Mouse (Mus musculus) retina, postnatal 7 days (tissue): ENCODE data around the gene Lefty2.
"Not testable (repeated sequence)": the region's sequence is repeated elsewhere in the genome, so short reads cannot be mapped to it uniquely, and the experiment has no call there.

Source experiments
- DNase-seq: peaks from one replicate; pipeline ENCODE4 v3.0.0-alpha.2; 2012; ENCODE audit warnings: low read depth, low spot score

The Lefty2 gene

DNA sequence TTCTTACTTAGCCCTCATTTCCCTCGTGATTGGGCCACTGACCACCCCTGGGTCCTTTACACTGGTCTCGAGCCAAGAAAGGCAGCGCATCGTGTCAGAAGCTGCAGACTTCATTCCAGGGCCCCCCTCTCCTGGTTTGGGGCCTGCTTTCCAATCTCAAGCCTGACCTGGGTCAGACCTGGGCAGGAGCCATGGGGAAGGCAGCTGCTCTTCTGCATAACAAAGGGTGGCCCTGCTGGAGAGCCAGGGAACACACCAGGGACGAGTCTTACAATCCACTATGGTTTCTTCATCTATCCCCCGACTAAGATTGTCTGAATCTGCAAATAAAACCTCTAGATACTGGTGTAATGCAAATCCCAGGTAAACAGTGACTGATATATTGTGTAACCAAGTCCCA lies 40.8 kb downstream of the Lefty2 start:
- DNase-seq, result no peak

DNA sequence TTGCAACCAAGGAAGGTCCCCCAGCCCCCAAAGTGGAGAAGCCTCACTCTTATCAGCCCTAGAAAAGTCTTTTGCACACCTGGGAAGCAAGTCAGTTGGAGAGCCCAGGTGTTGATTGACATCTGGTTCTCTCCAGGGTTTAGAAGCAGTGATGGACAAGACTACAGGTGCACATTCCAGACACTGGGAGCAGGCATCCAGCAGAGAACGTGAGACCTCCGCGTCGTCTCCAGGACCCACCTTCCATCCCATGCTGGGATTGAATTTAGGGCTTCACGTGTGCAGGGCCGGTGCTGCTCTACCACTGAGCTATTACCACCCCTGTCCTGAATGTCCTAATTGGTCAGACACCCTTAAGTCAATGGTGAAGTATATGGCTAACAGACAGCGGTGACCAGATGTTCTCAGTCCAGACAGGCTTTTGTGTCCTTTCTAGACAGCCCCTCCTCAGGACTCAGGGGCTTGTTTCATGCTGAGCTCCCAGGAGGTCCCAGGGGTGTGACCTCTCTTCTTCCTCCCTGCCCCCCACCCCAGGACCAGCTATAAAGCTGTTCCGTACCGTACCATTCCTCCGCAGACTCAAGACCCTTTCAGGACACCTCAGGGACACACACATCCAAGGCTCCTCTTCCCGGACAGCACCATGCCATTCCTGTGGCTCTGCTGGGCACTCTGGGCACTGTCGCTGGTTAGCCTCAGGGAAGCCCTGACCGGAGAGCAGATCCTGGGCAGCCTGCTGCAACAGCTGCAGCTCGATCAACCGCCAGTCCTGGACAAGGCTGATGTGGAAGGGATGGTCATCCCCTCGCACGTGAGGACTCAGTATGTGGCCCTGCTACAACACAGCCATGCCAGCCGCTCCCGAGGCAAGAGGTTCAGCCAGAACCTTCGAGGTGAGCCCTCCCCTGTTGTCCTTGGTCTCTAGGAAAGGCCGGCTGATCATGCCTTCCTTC lies 41.8 kb downstream of the Lefty2 start, which contains the start of gene Lefty1:
Gene Lefty1, plus strand, starts transcription at position 556 of the 953 bp plus-strand sequence.
- DNase-seq, result no peak

DNA sequence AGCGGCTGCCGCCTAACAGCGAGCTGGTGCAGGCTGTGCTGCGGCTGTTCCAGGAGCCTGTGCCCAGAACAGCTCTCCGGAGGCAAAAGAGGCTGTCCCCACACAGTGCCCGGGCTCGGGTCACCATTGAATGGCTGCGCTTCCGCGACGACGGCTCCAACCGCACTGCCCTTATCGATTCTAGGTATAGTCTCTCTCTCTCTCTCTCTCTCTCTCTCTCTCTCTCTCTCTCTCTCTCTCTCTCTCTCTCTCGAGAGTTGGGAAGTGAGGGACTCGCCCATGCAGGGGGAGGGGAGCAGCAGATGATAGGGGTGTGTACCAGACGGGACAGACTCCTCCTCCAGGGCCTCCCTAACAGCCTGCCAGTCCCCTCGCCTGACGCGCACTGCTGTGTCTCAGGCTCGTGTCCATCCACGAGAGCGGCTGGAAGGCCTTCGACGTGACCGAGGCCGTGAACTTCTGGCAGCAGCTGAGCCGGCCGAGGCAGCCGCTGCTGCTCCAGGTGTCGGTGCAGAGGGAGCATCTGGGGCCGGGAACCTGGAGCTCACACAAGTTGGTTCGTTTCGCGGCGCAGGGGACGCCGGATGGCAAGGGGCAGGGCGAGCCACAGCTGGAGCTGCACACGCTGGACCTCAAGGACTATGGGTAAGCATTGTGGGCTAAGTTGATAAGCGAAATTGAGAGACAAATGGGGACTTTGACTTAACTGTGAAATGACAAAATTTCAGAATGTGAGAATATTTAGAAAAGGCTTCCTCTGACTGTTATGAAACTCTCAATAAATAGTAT lies 43.9 kb downstream of the Lefty2 start:
- not testable (repeated sequence) for DNase-seq

DNA sequence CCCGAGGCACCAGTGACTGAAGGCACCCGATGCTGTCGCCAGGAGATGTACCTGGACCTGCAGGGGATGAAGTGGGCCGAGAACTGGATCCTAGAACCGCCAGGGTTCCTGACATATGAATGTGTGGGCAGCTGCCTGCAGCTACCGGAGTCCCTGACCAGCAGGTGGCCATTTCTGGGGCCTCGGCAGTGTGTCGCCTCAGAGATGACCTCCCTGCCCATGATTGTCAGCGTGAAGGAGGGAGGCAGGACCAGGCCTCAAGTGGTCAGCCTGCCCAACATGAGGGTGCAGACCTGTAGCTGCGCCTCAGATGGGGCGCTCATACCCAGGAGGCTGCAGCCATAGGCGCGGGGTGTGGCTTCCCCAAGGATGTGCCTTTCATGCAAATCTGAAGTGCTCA lies 44.7 kb downstream of the Lefty2 start:
- not testable (repeated sequence) for DNase-seq

DNA sequence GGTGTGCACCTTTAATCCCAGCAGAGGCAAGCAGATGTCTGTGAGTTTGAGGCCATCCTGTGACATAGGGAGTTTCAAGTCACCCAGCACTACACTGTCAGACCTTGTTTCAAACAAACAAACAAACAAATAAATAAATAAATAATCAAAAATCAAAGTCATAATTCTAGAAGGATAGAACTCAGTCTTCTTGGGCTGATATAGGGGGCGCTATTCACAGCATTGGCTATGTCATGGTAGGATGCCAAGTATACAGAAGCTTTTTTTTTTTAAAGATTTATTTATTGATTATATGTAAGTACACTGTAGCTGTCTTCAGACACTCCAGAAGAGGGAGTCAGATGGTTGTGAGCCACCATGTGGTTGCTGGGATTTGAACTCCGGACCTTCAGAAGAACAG lies 45.9 kb downstream of the Lefty2 start:
- DNase-seq, result not testable (repeated sequence)

DNA sequence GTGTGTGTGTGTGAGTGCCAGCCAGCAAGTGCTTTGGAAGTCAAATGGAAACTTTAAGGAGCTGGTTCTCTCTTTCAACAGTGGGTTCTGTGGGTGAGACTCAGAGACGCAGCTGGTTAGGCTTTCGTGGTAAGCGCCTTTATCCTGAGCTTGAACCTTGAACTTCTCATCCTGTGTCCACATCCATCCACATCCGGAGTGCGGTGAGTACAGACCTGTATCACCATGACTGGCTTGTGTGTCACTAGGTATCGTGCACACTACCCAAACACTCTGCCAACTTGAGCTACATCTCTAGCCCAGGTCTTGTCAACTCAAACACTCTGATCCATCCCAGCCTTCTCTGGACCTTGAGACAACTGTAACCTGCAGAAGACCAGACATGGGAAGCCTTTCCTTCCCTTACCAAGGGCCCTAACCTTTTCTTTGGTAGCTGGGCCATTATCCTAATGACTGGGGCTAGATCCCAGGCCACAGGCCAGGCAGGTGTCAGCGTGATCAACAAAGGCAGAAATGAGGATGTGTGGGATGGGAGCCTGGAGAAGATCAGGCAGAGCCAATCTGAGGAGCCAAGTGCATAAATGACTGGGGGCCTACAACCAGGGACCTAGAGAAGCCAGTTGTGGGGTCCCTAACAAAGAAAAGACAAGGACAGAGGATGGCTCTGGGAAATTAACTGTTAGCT lies 48.0 kb downstream of the Lefty2 start:
- DNase-seq, result no peak

DNA sequence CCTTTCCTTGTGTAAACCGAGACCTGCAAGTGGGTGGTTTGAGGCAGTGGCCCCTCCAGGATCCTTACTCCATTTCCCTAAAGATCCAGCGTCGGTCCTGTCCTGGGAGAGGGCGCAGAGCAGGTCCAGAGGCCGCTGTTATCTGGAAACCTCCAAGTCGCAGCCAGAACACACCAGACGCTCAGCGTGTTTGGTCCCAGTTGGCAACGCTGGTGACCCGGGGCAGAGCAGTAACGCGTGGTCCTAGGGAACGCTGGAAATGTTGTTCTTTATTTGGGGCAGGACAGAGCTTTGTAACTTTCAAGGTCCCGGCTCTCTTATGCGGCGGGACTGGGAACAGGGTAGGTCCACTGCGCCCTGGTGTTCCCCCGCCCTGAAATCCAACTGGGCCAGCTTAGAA lies 48.8 kb downstream of the Lefty2 start:
- no peak for DNase-seq

DNA sequence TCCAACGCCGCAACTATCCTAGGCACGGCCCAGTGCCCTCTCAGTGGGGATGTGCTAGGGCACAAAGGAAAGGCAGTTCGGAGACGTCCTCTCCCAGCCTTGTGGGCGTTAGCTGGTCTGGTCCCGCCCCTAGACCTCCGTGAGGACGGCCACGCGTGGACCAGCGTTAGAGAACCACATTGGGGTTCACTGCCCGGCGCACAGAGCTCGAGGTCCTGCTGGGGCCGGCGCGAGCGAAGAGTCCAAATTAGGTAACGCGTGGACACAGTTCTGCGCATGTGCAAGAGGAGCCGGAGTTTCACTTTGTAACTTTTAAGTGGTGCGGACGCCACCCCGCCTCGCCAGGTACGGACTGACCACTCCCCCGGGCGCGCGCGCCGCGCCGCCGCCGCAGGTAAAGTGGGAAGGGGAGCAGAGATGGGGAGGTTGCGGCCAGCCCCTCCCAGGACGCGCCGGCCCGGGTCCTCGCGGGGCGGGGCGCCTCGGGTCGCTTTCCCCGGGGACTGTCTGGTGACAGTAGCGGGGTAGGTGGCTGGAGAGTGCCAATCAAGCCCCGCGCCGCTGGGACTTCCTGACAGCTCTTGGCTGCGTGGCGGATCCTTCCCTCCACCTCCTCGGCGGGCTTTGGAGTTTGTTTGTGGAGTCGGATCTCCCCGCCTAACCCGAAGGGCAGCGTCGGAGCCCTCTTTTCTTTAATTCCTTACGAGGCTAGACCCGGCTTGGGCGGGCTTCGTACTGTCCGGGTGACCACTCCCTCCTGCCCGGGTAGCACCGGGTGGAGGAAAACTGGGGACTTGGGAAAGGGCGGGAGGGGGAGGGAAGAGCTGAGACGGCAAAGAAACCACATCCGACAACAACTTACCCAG lies 49.5 kb downstream of the Lefty2 start, which contains the start of gene Tmem63a:
Gene Tmem63a, plus strand, starts transcription at position 179 of the 866 bp plus-strand sequence.
- DNase-seq, result peak; percentile 20

DNA sequence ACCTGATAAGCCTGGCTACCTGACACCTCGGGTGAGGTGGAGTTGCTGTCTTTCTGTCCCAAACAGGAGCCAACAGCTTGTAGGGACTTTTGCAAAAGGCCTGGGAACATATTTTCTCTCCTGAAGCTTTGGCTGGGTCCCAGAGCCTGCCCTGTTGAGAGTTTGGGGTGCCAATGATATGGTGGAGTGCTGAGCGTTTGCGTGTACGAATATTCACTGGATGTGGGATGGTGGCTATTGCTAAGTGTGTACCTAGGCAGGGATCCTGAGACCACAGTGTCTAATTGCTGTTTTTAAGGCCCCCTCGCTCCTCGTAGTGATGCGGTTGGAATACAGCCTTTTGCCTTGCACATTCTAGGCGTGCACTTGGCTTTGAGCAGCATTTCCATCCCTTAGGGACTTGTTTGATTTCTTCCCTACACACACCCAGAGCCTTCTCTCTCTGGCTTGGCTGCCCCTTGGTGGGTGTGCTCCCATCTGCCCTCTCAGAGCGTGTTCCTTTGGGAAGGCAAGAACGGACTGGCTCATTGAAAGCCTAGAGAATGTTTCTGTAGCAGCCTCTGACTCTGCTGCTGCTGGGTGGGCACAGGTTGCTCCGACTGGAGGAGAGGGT lies 50.2 kb downstream of the Lefty2 start:
- DNase-seq, result no peak

DNA sequence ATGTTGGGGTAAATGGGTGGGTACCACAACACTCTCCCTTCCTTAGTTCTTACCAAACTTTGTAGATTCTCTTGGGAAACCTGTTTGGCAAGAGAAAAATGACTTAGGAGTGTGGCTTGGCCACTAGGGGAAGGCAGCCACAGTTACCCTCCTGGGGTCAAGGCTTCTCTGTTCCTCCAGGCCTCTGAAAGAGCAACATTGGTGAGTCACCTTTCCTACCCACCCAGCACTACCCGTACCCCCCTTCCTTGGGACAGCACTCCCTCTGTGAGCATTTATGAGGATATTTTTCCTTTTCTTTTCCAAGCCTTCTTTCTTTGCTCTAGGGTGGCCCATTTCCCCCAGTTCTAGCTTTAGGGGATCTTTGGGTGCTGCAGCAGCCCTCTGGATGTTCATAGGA lies 51.0 kb downstream of the Lefty2 start:
- DNase-seq, result no peak

DNA sequence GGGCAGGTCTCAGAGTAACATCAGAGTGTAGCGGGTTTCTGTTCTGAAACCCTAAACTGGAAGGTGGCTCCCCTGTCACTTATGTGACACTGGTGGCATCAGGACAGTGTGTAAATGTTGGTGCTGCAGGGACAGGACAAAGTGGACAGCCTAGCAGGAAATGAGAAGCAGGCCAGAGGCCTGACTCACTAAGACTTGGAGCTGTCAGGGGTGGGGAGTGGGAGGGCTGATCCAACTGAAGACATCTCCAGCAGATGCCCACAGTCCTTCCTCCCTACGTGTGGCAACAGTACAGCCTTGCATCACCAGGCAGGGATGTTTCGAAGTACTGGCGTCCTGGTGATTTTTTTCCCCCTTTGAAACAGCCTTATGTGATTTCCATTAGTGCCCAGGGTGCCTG lies 51.6 kb downstream of the Lefty2 start:
- no peak for DNase-seq

DNA sequence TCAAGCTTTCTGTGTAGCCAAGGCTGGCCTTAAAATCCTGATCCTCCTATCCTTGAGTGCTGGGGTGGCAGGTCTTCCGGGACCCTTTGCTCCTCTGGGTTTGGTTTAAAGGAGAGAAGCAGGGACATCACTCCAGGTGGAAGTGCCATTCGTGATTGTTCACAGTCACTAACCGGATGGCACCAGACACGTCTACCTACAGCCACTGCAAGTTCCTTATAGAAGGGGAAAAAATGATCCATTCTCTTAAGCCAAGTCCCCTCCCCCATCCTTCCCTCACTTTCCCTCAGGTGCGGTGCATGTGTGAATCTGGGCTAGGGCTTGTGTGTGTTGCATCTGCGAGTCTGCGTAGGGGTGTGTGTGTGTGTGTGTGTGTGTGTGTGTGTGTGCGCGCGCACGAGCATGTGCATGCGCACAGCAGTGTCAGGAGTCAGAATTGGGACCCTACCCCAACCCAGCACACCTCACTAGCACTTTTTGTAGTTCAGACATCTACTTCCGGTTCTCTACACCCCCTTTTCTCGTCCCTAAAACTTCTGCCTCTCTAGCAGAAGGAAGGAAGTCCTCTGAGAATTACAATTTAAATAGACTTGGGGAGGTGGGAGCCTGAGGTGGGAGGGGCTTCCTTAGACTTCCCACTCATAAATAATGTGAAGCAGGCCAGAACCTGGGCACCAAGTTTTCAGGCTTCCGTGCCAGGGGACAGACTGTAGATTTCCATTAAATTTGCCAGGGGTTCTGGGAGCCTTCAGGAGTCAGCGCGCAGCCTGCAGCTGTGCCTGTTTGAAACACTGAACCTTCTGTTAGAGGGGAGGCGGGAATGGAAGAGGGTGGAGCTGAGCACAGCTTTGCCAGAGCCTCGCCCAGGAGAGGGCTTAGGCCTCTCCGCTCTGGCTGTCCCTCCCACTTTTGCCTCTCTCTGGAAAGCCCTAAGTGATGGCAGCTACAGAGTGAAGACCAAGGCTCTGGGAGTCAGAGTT lies 52.4 kb downstream of the Lefty2 start:
- no peak for DNase-seq

DNA sequence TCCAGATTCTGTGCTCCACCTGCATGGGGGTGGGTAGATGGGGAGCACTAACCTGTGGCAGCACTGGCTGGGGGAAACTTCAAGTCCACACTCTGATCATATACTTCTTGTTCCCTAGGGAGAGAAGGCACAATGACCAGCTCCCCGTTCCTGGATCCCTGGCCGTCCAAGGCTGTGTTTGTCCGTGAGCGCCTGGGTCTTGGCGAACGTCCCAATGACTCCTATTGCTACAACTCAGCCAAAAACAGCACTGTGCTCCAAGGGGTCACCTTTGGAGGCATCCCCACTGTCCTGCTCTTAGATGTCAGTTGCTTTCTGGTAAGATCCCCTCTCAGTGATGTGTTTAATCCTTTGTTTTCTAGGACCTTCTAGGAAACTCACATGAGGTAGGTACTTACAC lies 53.5 kb downstream of the Lefty2 start:
- DNase-seq, result no peak
